Mouse (Mus musculus) layer of hippocampus, adult 2 months (tissue): ENCODE data around the gene Rubcn. TPM values are rescaled to one million over a fixed set of nuclear protein-coding genes. Genes with fewer than 3 reads are reported as not detected.

Source experiments
- DNase-seq, 2 experiments: peaks; one replicate each; pipeline ENCODE4 v3.0.0; 2022; ENCODE audit warnings: low spot score in 2 of 2
- H3K27ac ChIP-seq: fragments of 200-600 bp; 2 replicates; pipeline ENCODE4 v1.8.1; 2022
- H3K4me3 ChIP-seq: fragments of 200-600 bp; 2 replicates; pipeline ENCODE4 v1.8.1; 2022; ENCODE audit warnings: mild to moderate bottlenecking
- CTCF ChIP-seq: fragments of 200-600 bp; conservative IDR thresholded peaks from 2 replicates; pipeline ENCODE4 v1.8.1; 2022; ENCODE audit warnings: antibody characterized with exemption, mild to moderate bottlenecking, moderate library complexity
- total RNA-seq, 2 experiments: library from RNA; stranded (reverse); gene quantifications; 2 replicates each; pipeline ENCODE4 v1.2.3; 2021

Gene Rubcn
- total RNA-seq, 2 experiments from 2014 or later: 59.2 to 59.3 TPM

- no peak for DNase-seq
- H3K4me3 ChIP-seq: no peak overlapping the region
- TF ChIP-seq CTCF: no peak
- no peak overlapping the region for H3K27ac ChIP-seq
These were observed 15.7 kb downstream of the Rubcn start for GRCm38 (mm10) chr16:32861813-32862385.

- TF ChIP-seq CTCF: no peak
- Histone ChIP-seq H3K27ac (peak overlapping the region; percentile 16), H3K4me3 (no peak overlapping the region)
- peak; percentile 20 to 41 for DNase-seq
These were observed 18.6 kb downstream of the Rubcn start for GRCm38 (mm10) chr16:32858771-32859636.

GRCm38 (mm10) chr16:32858356-32858755 lies 19.2 kb downstream of the Rubcn start:
- DNase-seq: no peak
- Histone ChIP-seq H3K27ac (peak overlapping the region; percentile 16), H3K4me3 (no peak overlapping the region)
- TF ChIP-seq CTCF: no peak

- TF ChIP-seq CTCF: no peak
- DNase-seq: no peak
- Histone ChIP-seq H3K4me3 (no peak overlapping the region), H3K27ac (no peak overlapping the region)
These were observed 20.8 kb downstream of the Rubcn start for GRCm38 (mm10) chr16:32856751-32857150.

GRCm38 (mm10) chr16:32854050-32854571 lies 23.5 kb downstream of the Rubcn start:
- Histone ChIP-seq H3K27ac (peak overlapping the region; percentile 55; the same call in 1 of the 2 replicates), H3K4me3 (no peak overlapping the region)
- peak in 1 of 2 experiments; percentile 31 for DNase-seq
- no peak for TF ChIP-seq CTCF

GRCm38 (mm10) chr16:32853492-32854049 lies 24.0 kb downstream of the Rubcn start:
- H3K4me3 ChIP-seq: no peak overlapping the region

GRCm38 (mm10) chr16:32849042-32849830 lies 28.3 kb downstream of the Rubcn start:
- H3K4me3 ChIP-seq: no peak overlapping the region
- DNase-seq: no peak
- H3K27ac ChIP-seq: no peak overlapping the region
- TF ChIP-seq CTCF: no peak

More at GRCm38 (mm10) chr16:32853492-32854049, 24.0 kb downstream of the Rubcn start:
- DNase-seq: no peak
- peak overlapping the region; percentile 55 for H3K27ac ChIP-seq
- TF ChIP-seq CTCF: no peak

- no peak for TF ChIP-seq CTCF
- Histone ChIP-seq H3K27ac (no peak overlapping the region), H3K4me3 (no peak overlapping the region)
- no peak for DNase-seq
These were observed 30.5 kb downstream of the Rubcn start for GRCm38 (mm10) chr16:32847103-32847502.

- TF ChIP-seq CTCF: no peak
- DNase-seq: no peak
- Histone ChIP-seq H3K27ac (peak overlapping the region; percentile 29), H3K4me3 (no peak overlapping the region)
These were observed 46.1 kb downstream of the Rubcn start for GRCm38 (mm10) chr16:32831501-32831900.

GRCm38 (mm10) chr16:32829104-32829503 lies 48.5 kb downstream of the Rubcn start:
- Histone ChIP-seq H3K27ac (no peak overlapping the region), H3K4me3 (no peak overlapping the region)
- no peak for TF ChIP-seq CTCF
- DNase-seq: no peak

GRCm38 (mm10) chr16:32826521-32826920 lies 51.0 kb downstream of the Rubcn start:
- H3K4me3 ChIP-seq: no peak overlapping the region
- no peak overlapping the region for H3K27ac ChIP-seq
- DNase-seq: no peak
- peak; percentile 49 for TF ChIP-seq CTCF

- Histone ChIP-seq H3K4me3 (no peak overlapping the region), H3K27ac (no peak overlapping the region)
- TF ChIP-seq CTCF: no peak
- no peak for DNase-seq
These were observed 52.2 kb downstream of the Rubcn start for GRCm38 (mm10) chr16:32825380-32825779.
